Mouse (Mus musculus) liver, postnatal 0 days (tissue): ENCODE measurements at regions not wholly inside any gene's neighbourhood (a gene's known extent, or its start where the extent isn't known, plus 50 kb on each side); places are given as distances from the start of the nearest gene placed in this dataset.

ENCODE experiments used
- CTCF ChIP-seq: sonication (generic); IDR thresholded peaks from 2 replicates; pipeline ENCODE4 v1.5.1; 2016; ENCODE audit warnings: antibody characterized with exemption, low read depth
- EP300 ChIP-seq: IDR thresholded peaks from 2 replicates; pipeline ENCODE4 v1.6.1; 2016; ENCODE audit warnings: antibody characterized with exemption, low read depth, mild to moderate bottlenecking

- TF ChIP-seq CTCF (no peak), EP300 (no peak)
These were observed 187.8 kb downstream of the Zfp619 start for GRCm38 (mm10) chr7:39705118-39706095.
